Mouse (Mus musculus) liver, embryonic 16.5 days (tissue): ENCODE data around the gene Rbpj. TPM values are rescaled to one million over a fixed set of nuclear protein-coding genes. Genes with fewer than 3 reads are reported as not detected.
"Not testable (repeated sequence)": the region's sequence is repeated elsewhere in the genome, so short reads cannot be mapped to it uniquely, and the experiment has no call there.

Source experiments
- ATAC-seq: fragments of 200-750 bp; cut with Nextera tagmentation; 2 replicates; pipeline ENCODE4 v1.8.0; 2017; ENCODE audit warnings: low read depth, mild to moderate bottlenecking, moderate number of reproducible peaks, moderate library complexity
- H3K27ac ChIP-seq: fragments of 300-500 bp; sonication (generic); 2 replicates; pipeline ENCODE4 v1.5.1; 2014; ENCODE audit warnings: mild to moderate bottlenecking, low read length
- H3K27me3 ChIP-seq: fragments of 300-500 bp; sonication (generic); 2 replicates; pipeline ENCODE4 v1.6.1; 2014; ENCODE audit warnings: low read depth, low read length, mixed read lengths; ENCODE audit not compliant: control insufficient read depth, insufficient read depth
- H3K36me3 ChIP-seq: fragments of 300-500 bp; sonication (generic); 2 replicates; pipeline ENCODE4 v1.6.1; 2014; ENCODE audit warnings: mild to moderate bottlenecking; ENCODE audit not compliant: control insufficient read depth, insufficient read depth
- H3K4me1 ChIP-seq: fragments of 300-500 bp; sonication (generic); 2 replicates; pipeline ENCODE4 v1.6.1; 2014; ENCODE audit warnings: low read depth, low read length, mixed read lengths; ENCODE audit not compliant: control insufficient read depth
- H3K4me2 ChIP-seq: fragments of 300-500 bp; sonication (generic); 2 replicates; pipeline ENCODE4 v1.6.1; 2014; ENCODE audit warnings: low read depth, low read length, mixed read lengths
- H3K4me3 ChIP-seq: fragments of 300-500 bp; sonication (generic); 2 replicates; pipeline ENCODE4 v1.5.1; 2014; ENCODE audit warnings: low read depth, mild to moderate bottlenecking, low read length
- H3K9ac ChIP-seq: fragments of 300-500 bp; sonication (generic); 2 replicates; pipeline ENCODE4 v1.6.1; 2014; ENCODE audit warnings: low read depth, low read length
- H3K9me3 ChIP-seq: fragments of 300-500 bp; sonication (generic); replicated peaks from 2 replicates; pipeline ENCODE4 v1.6.1; 2016; ENCODE audit warnings: low read length; ENCODE audit not compliant: control insufficient read depth
- WGBS: fragments of 180-500 bp; shearing (Covaris S2); extraction: QIAGEN DNeasy Blood & Tissue Kit; methylation state at CpG from one replicate; pipeline ENCODE4 v1.1.7; 2014; ENCODE audit not compliant: insufficient replicate concordance; 5-methylcytosine and 5-hydroxymethylcytosine counted together
- polyA plus RNA-seq: library from polyadenylated mRNA; unstranded; fragments of >200 nt; fragmentation: Nextera tagmentation; extraction: Ambion mirVana; gene quantifications from 2 replicates; pipeline ENCODE4 v1.2.1, GENCODE M21; 2015

Rbpj gene
- polyA plus RNA-seq, 1 experiment from 2014 or later, result 6.9 TPM

GRCm38 (mm10) chr5:53550329-53550728, 84.4 kb downstream of the Rbpj start:
- not testable (repeated sequence) for H3K4me1 ChIP-seq, H3K27ac ChIP-seq, H3K36me3 ChIP-seq, H3K9me3 ChIP-seq, H3K4me3 ChIP-seq, H3K27me3 ChIP-seq, H3K4me2 ChIP-seq, H3K9ac ChIP-seq, ATAC-seq
- 78% methylated on average over 1 of the region's 1 CpGs for WGBS

GRCm38 (mm10) chr5:53551394-53551793, 85.4 kb downstream of the Rbpj start:
- H3K9me3 ChIP-seq, result no peaks in the 10 kb centered on the region
- ATAC-seq, result no peak
- H3K36me3 ChIP-seq, result no peaks in the 10 kb centered on the region
- no peak overlapping the region for H3K9ac ChIP-seq
- H3K27me3 ChIP-seq, result no peaks in the 10 kb centered on the region
- no peak overlapping the region for H3K4me3 ChIP-seq
- WGBS, result 70% methylated on average over 6 of the region's 6 CpGs
- no peak overlapping the region for H3K4me2 ChIP-seq
- no peak overlapping the region for H3K27ac ChIP-seq
- no peaks in the 10 kb centered on the region for H3K4me1 ChIP-seq

- H3K36me3 ChIP-seq, result no peaks in the 10 kb centered on the region
- H3K27me3 ChIP-seq, result no peaks in the 10 kb centered on the region
- no peak overlapping the region for H3K27ac ChIP-seq
- no peak overlapping the region for H3K4me3 ChIP-seq
- H3K9me3 ChIP-seq, result no peaks in the 10 kb centered on the region
- no peak for ATAC-seq
- H3K4me2 ChIP-seq, result no peak overlapping the region
- H3K9ac ChIP-seq, result no peak overlapping the region
- 71% methylated on average over 4 of the region's 4 CpGs for WGBS
- H3K4me1 ChIP-seq, result no peaks in the 10 kb centered on the region
Measured at GRCm38 (mm10) chr5:53551910-53552309, 86.0 kb downstream of the Rbpj start.

GRCm38 (mm10) chr5:53553281-53553680, 87.3 kb downstream of the Rbpj start:
- H3K9me3 ChIP-seq, result no peaks in the 10 kb centered on the region
- no peak overlapping the region for H3K27ac ChIP-seq
- H3K4me3 ChIP-seq, result no peak overlapping the region
- no peaks in the 10 kb centered on the region for H3K36me3 ChIP-seq
- no peaks in the 10 kb centered on the region for H3K27me3 ChIP-seq
- ATAC-seq, result no peak
- 77% methylated on average over 1 of the region's 1 CpGs for WGBS
- no peaks in the 10 kb centered on the region for H3K4me1 ChIP-seq
- H3K9ac ChIP-seq, result no peak overlapping the region
- no peak overlapping the region for H3K4me2 ChIP-seq

DNA sequence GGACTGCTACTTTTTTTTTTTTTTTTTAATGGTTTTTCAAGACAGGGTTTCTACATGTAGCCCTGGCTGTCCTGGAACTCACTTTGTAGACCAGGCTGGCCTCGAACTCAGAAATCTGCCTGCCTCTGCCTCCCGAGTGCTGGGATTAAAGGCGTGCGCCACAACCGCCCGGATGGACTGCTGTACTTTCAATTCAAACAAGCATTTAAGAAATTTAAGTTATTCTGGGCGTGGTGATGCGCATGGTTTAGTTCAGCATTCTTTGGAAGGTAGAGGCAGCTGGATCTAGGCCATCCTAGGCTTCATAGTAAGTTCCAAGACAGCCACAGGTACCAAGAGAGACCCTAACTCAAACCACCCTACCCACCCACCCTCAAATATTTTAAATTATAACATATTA, 88.2 kb downstream of the Rbpj start:
- Histone ChIP-seq H3K4me2 (no peak overlapping the region), H3K4me3 (no peak overlapping the region), H3K4me1 (no peaks in the 10 kb centered on the region), H3K27ac (no peak overlapping the region), H3K27me3 (no peaks in the 10 kb centered on the region), H3K36me3 (no peaks in the 10 kb centered on the region), H3K9me3 (no peaks in the 10 kb centered on the region), H3K9ac (no peak overlapping the region)
- WGBS, result 76% methylated on average over 8 of the region's 8 CpGs
- ATAC-seq, result no peak

GRCm38 (mm10) chr5:53554926-53555325, 89.0 kb downstream of the Rbpj start:
- no peak overlapping the region for H3K27ac ChIP-seq
- ATAC-seq, result no peak
- H3K9me3 ChIP-seq, result no peaks in the 10 kb centered on the region
- H3K9ac ChIP-seq, result no peak overlapping the region
- no peaks in the 10 kb centered on the region for H3K4me1 ChIP-seq
- no peaks in the 10 kb centered on the region for H3K27me3 ChIP-seq
- no peaks in the 10 kb centered on the region for H3K36me3 ChIP-seq
- no peak overlapping the region for H3K4me2 ChIP-seq
- 56% methylated on average over 4 of the region's 4 CpGs for WGBS
- H3K4me3 ChIP-seq, result no peak overlapping the region

GRCm38 (mm10) chr5:53555474-53555873, 89.5 kb downstream of the Rbpj start:
- WGBS, result 76% methylated on average over 8 of the region's 8 CpGs

GRCm38 (mm10) chr5:53555929-53556328, 90.0 kb downstream of the Rbpj start:
- Histone ChIP-seq H3K9me3 (no peaks in the 10 kb centered on the region), H3K4me3 (no peak overlapping the region), H3K9ac (no peak overlapping the region), H3K4me1 (no peaks in the 10 kb centered on the region), H3K4me2 (no peak overlapping the region), H3K27me3 (no peaks in the 10 kb centered on the region), H3K36me3 (no peaks in the 10 kb centered on the region), H3K27ac (no peak overlapping the region)
- no peak for ATAC-seq
- 73% methylated on average over 5 of the region's 5 CpGs for WGBS

More at GRCm38 (mm10) chr5:53555474-53555873, 89.5 kb downstream of the Rbpj start:
- Histone ChIP-seq H3K9me3 (no peaks in the 10 kb centered on the region), H3K27ac (no peak overlapping the region), H3K4me2 (no peak overlapping the region), H3K36me3 (no peaks in the 10 kb centered on the region), H3K27me3 (no peaks in the 10 kb centered on the region), H3K4me1 (no peaks in the 10 kb centered on the region), H3K4me3 (no peak overlapping the region), H3K9ac (no peak overlapping the region)
- ATAC-seq, result no peak

- 65% methylated on average over 6 of the region's 6 CpGs for WGBS
- H3K9me3 ChIP-seq, result no peaks in the 10 kb centered on the region
- no peak overlapping the region for H3K9ac ChIP-seq
- H3K27ac ChIP-seq, result no peak overlapping the region
- H3K4me3 ChIP-seq, result no peak overlapping the region
- ATAC-seq, result no peak
- H3K4me2 ChIP-seq, result no peak overlapping the region
- H3K4me1 ChIP-seq, result no peaks in the 10 kb centered on the region
- H3K27me3 ChIP-seq, result no peaks in the 10 kb centered on the region
- no peaks in the 10 kb centered on the region for H3K36me3 ChIP-seq
Measured at GRCm38 (mm10) chr5:53557544-53558260, 91.8 kb downstream of the Rbpj start.
